In genomic region chr17:41892646-41893045, GRCm38 (mm10) we compare ENCODE assay signal across 28 mouse cellular contexts.
"Had no signal": no experiment of that assay in that cellular context is flagged by ENCODE, and none has a peak within 500 bp of the region (broad histone marks: within the 10 kb centered on the region; RNA-seq: fewer than 3 reads in every experiment).

No protein-coding gene starts in this region.

- H3K27me3 ChIP-seq: limb, embryonic 12.5 days; limb, embryonic 13.5 days; limb, embryonic 15.5 days; liver, embryonic 12.5 days; liver, embryonic 13.5 days; liver, embryonic 15.5 days; lung, embryonic 15.5 days; megakaryocyte, embryonic 14.5 days; midbrain, embryonic 12.5 days; midbrain, embryonic 13.5 days; midbrain, embryonic 15.5 days; neural tube, embryonic 12.5 days had no signal

- H3K4me3 ChIP-seq: limb, embryonic 10.5 days; limb, embryonic 12.5 days; limb, embryonic 13.5 days; limb, embryonic 15.5 days; liver, embryonic 12.5 days; liver, embryonic 13.5 days; liver, embryonic 15.5 days; lung, embryonic 15.5 days; megakaryocyte, embryonic 14.5 days; midbrain, embryonic 10.5 days; midbrain, embryonic 12.5 days; midbrain, embryonic 13.5 days; midbrain, embryonic 15.5 days; myocyte; neural tube, embryonic 12.5 days had no signal

- H3K27ac ChIP-seq: limb, embryonic 10.5 days; limb, embryonic 12.5 days; limb, embryonic 13.5 days; limb, embryonic 15.5 days; liver, embryonic 12.5 days; liver, embryonic 13.5 days; liver, embryonic 14.5 days; liver, embryonic 15.5 days; lung, embryonic 15.5 days; macrophage; midbrain, embryonic 10.5 days; midbrain, embryonic 12.5 days; midbrain, embryonic 13.5 days; midbrain, embryonic 15.5 days; neural tube, embryonic 12.5 days had no signal

- H3K36me3 ChIP-seq: limb, embryonic 10.5 days; limb, embryonic 12.5 days; limb, embryonic 13.5 days; limb, embryonic 15.5 days; liver, embryonic 12.5 days; liver, embryonic 13.5 days; liver, embryonic 15.5 days; lung, embryonic 15.5 days; midbrain, embryonic 10.5 days; midbrain, embryonic 12.5 days; midbrain, embryonic 13.5 days; midbrain, embryonic 15.5 days; neural tube, embryonic 12.5 days had no signal

- H3K4me1 ChIP-seq: limb, embryonic 10.5 days; limb, embryonic 12.5 days; limb, embryonic 13.5 days; limb, embryonic 15.5 days; liver, embryonic 12.5 days; liver, embryonic 13.5 days; liver, embryonic 15.5 days; lung, embryonic 15.5 days; megakaryocyte, embryonic 14.5 days; midbrain, embryonic 10.5 days; midbrain, embryonic 12.5 days; midbrain, embryonic 13.5 days; midbrain, embryonic 15.5 days; neural tube, embryonic 12.5 days had no signal

- H3K9me3 ChIP-seq: limb, embryonic 10.5 days; limb, embryonic 13.5 days; liver, embryonic 12.5 days; liver, embryonic 13.5 days; liver, embryonic 15.5 days; lung, embryonic 15.5 days; midbrain, embryonic 12.5 days; midbrain, embryonic 13.5 days; midbrain, embryonic 15.5 days; neural tube, embryonic 12.5 days had no signal

- DNase-seq: left cerebral cortex, postnatal 4 days; liver; liver, embryonic 13.5 days; liver, postnatal 0 days; lung, adult 18-20 months; lung, adult 2 months; lung, embryonic 14.5 days; lung, postnatal 10 days; lung, postnatal 14 days; lung, postnatal 36 days; lung, postnatal 4 days; midbrain, embryonic 14.5 days had no signal
